Mouse (Mus musculus) common myeloid progenitor, adult 5-6 weeks (primary cell): ENCODE data around the gene Trim47. TPM values are rescaled to one million over a fixed set of nuclear protein-coding genes. Genes with fewer than 3 reads are reported as not detected.
A peak's percentile ranks its signal among the peaks of the same experiment; 100 is the strongest.
"Not testable (repeated sequence)": the region's sequence is repeated elsewhere in the genome, so short reads cannot be mapped to it uniquely, and the experiment has no call there.

Experiments
- ATAC-seq: replicated peaks from 2 replicates; pipeline ENCODE4 v1.8.0; 2016; ENCODE audit warnings: low read depth, mild to moderate bottlenecking, moderate TSS enrichment, inconsistent platforms; ENCODE audit not compliant: poor library complexity, severe bottlenecking
- total RNA-seq: library from RNA; stranded (forward); fragments of 200-1000, 187-1606 nt; gene quantifications from 2 replicates; pipeline ENCODE4 v1.2.3, GENCODE M21; 2017

Gene Trim47
- total RNA-seq, 1 experiment from 2014 or later, result 5.8 TPM

- peak; percentile 94 for ATAC-seq
Measured at GRCm38 (mm10) chr11:116138468-116139138, 11.6 kb upstream of the Trim47 start, which contains the start of gene Mrpl38. TSS of gene Mrpl38 (minus strand) at chr11:116138868.

GRCm38 (mm10) chr11:116138096-116138467, 11.1 kb upstream of the Trim47 start:
- ATAC-seq, result no peak

- ATAC-seq, result no peak
Measured at GRCm38 (mm10) chr11:116134171-116134570, 7.2 kb upstream of the Trim47 start.

- no peak for ATAC-seq
Measured at GRCm38 (mm10) chr11:116133497-116133896, 6.5 kb upstream of the Trim47 start.

- ATAC-seq, result no peak
Measured at GRCm38 (mm10) chr11:116132366-116133333, 5.6 kb upstream of the Trim47 start.

- no peak for ATAC-seq
Measured at GRCm38 (mm10) chr11:116131349-116132170, 4.5 kb upstream of the Trim47 start.

GRCm38 (mm10) chr11:116130488-116131205, 3.6 kb upstream of the Trim47 start, which contains the start of gene Trim65:
TSS of gene Trim65 (minus strand) at chr11:116131128.
- ATAC-seq, result peak; percentile 69

- peak; percentile 55 for ATAC-seq
Measured at GRCm38 (mm10) chr11:116129993-116130487, 3.0 kb upstream of the Trim47 start.

- ATAC-seq, result no peak
Measured at GRCm38 (mm10) chr11:116129091-116129790, 2.2 kb upstream of the Trim47 start.

GRCm38 (mm10) chr11:116127986-116128385, 976 bp upstream of the Trim47 start:
- ATAC-seq, result no peak

- ATAC-seq, result no peak
Measured at GRCm38 (mm10) chr11:116126261-116126660, 749 bp downstream of the Trim47 start.

GRCm38 (mm10) chr11:116121731-116122245, 5.2 kb downstream of the Trim47 start:
- not testable (repeated sequence) for ATAC-seq

GRCm38 (mm10) chr11:116117819-116118218, 9.2 kb downstream of the Trim47 start:
- no peak for ATAC-seq

GRCm38 (mm10) chr11:116117241-116117640, 9.8 kb downstream of the Trim47 start:
- 0 out of 2 replicates have a peak, but pooled peaks have one; percentile 25 for ATAC-seq

- no peak for ATAC-seq
Measured at GRCm38 (mm10) chr11:116111611-116112203, 15.3 kb downstream of the Trim47 start.

- ATAC-seq, result no peak
Measured at GRCm38 (mm10) chr11:116111067-116111466, 15.9 kb downstream of the Trim47 start.

GRCm38 (mm10) chr11:116110540-116110939, 16.5 kb downstream of the Trim47 start:
- ATAC-seq, result peak; percentile 40

- ATAC-seq, result no peak
Measured at GRCm38 (mm10) chr11:116110131-116110530, 16.9 kb downstream of the Trim47 start.
